Mouse (Mus musculus): ENCODE measurements around the gene Gm44790. TPM values are rescaled to one million over a fixed set of nuclear protein-coding genes. Genes with fewer than 3 reads are reported as not detected.

Gene Gm44790
- polyA plus RNA-seq, 1 experiment, result 0.82 TPM

Other genes with a start within 250 kb of the Gm44790 start
- gene Tgfa, start 231.4 kb upstream of the Gm44790 start, polyA plus RNA-seq (2012; rRNA removed), result 19.4 and 20.2 TPM in 2 replicates
- 25.9 and 33.8 TPM in 2 replicates for gene Fam136a, start 61.0 kb upstream of the Gm44790 start, polyA plus RNA-seq (2012; rRNA removed)
- 62.4 and 65.0 TPM in 2 replicates for gene Snrpg, start 55.4 kb upstream of the Gm44790 start, polyA plus RNA-seq (2012; rRNA removed)
- 57.1 and 69.2 TPM in 2 replicates for gene Pcyox1, start 29.5 kb upstream of the Gm44790 start, polyA plus RNA-seq (2012; rRNA removed)
- 163 and 204 TPM in 2 replicates for gene Tia1, start 22.4 kb upstream of the Gm44790 start, polyA plus RNA-seq (2012; rRNA removed)
- 18.9 and 19.1 TPM in 2 replicates for gene C87436, start 11.7 kb downstream of the Gm44790 start, polyA plus RNA-seq (2012; rRNA removed)
- gene Pcbp1, start 99.7 kb downstream of the Gm44790 start, polyA plus RNA-seq (2012; rRNA removed), result 169 and 180 TPM in 2 replicates
- 2.9 and 3.4 TPM in 2 replicates for gene Asprv1, start 201.5 kb downstream of the Gm44790 start, polyA plus RNA-seq (2012; rRNA removed)
- 20.0 and 20.5 TPM in 2 replicates for gene Mxd1, start 242.5 kb downstream of the Gm44790 start, polyA plus RNA-seq (2012; rRNA removed)

Measured in frontal cortex, adult 2 months (tissue).